Mouse (Mus musculus): ENCODE measurements around the gene Smco2. TPM values are rescaled to one million over a fixed set of nuclear protein-coding genes. Genes with fewer than 3 reads are reported as not detected.

Smco2 gene
- polyA plus RNA-seq (2012) = 0.31 TPM in 1 of 2 replicates, not detected in the other

GRCm38 (mm10) chr6:146850050-146850449, at the start of gene Smco2:
TSS of gene Smco2 (plus strand) at chr6:146850104.
- TF ChIP-seq GATA1 (IDR thresholded peaks at IDR 0.05; ENCODE audit: low read length) = no peak

DNA sequence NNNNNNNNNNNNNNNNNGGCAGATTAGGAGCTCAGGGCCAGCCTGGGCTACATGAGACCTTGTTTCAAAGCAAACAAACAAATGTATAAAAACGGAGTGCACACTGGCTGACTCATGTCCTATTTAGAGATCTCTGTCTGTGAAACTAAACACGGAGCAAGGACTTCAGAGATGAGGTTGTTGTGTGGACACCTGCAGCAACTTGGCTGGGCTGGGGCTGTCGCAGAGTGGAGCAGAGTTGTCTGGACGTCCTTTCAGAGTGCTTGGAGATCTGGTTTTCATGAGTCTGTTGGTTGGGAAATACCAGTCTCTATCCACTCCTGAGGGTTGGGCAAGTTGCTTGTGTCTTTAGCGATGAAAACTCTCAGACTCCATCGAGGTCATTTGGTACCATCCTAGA, 39.9 kb upstream of the Smco2 start:
- TF ChIP-seq GATA1 (IDR thresholded peaks at IDR 0.05; ENCODE audit: low read length) = no peak

DNA sequence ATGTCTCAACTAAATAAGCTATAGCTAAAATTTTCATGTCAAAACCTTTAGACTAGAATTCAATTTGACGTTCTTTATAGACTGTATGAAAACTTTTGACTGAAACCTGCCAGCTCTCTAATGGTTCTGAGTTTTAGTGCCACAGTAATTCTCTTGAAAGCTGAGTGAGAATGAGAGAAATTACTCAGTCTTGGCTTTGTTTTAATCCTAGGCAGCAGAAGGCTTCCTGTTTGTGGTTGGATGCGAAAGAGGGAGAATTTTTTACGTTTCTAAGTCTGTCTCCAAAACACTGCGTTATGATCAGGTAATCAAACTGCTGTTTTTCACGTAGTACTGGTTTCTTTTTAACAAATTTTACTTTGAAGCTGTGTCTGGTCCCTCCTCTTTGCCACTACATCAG, 36.9 kb upstream of the Smco2 start:
- TF ChIP-seq GATA1 (IDR thresholded peaks at IDR 0.05; ENCODE audit: low read length) = no peak

GRCm38 (mm10) chr6:146820177-146820965, 29.5 kb upstream of the Smco2 start:
- TF ChIP-seq GATA1 (IDR thresholded peaks at IDR 0.05; ENCODE audit: low read length) = no peak

GRCm38 (mm10) chr6:146821958-146822357, 27.9 kb upstream of the Smco2 start:
- no peak for TF ChIP-seq GATA1 (IDR thresholded peaks at IDR 0.05; ENCODE audit: low read length)

GRCm38 (mm10) chr6:146824727-146825486, 25.0 kb upstream of the Smco2 start:
- no peak for TF ChIP-seq GATA1 (IDR thresholded peaks at IDR 0.05; ENCODE audit: low read length)

DNA sequence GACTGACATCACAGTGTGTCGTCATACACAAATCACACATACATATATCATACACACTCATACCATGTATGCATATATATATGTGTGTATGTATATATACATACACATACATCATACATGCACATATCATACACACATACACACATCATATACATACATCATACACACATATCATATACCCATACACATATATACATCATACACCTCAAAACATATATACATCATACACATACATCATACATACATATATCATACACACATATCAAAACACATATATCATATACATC, 24.5 kb upstream of the Smco2 start:
- TF ChIP-seq GATA1 (IDR thresholded peaks at IDR 0.05; ENCODE audit: low read length) = no peak

DNA sequence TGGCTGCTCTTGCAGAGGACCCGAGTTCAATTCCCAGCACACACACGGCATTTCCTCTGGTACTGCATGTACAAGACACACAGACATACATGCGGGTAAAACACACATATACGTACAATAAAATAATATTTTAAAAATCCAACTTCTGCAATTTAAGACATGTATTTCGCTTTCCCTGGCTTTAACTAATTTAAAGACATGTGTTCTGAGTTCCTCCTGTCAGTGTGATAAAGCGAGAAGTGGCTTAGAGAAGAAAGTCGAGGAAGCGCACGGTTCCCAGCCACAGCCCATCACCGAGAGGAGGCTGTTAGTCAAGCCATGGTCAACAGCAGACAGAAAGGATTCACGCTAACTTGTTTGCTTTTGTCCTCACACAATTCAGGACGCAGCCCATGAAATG, 18.6 kb upstream of the Smco2 start:
- no peak for TF ChIP-seq GATA1 (IDR thresholded peaks at IDR 0.05; ENCODE audit: low read length)

DNA sequence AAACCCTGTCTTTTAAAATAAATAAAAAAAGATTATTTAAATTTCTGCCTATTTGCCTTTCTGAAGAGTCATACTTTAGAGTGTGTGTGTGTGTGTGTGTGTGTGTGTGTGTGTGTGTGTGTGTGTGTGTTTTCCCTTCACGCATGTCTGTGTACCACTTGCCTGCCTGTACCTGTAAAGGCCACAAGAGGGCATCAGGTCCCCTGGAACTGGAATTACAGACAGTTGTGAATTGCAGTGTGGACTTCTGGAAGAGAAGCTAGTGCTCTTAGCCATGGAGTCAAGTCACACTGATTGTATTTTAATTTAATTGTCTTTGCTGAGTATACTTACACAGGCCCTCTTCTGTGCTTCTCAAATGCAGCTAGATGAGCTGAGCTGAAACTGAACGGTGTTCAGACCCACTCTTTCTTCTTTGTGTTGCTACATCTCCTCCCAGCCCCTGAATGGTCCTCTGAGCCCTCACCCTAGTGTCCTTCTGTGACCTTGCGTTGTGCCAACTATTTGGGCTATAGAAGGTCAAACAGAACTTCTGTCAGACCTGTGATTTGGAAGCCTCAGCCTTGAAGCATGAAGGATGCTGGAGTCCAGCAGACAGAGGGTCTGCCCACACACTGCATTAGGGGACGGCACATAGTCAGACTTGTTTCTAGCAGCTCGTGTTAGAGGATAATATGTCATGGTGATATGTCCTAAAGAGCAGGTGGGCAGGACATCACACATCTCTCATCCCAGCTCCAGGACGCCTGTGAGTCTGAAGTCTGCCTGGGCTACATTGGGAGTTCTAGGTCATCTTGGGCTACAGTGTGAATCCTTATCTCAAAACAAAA, 16.2 kb upstream of the Smco2 start:
- no peak for TF ChIP-seq GATA1 (IDR thresholded peaks at IDR 0.05; ENCODE audit: low read length)

GRCm38 (mm10) chr6:146834342-146834741, 15.6 kb upstream of the Smco2 start:
- TF ChIP-seq GATA1 (IDR thresholded peaks at IDR 0.05; ENCODE audit: low read length) = no peak

- no peak for TF ChIP-seq GATA1 (IDR thresholded peaks at IDR 0.05; ENCODE audit: low read length)
Observed at GRCm38 (mm10) chr6:146835784-146836183, 14.1 kb upstream of the Smco2 start.

GRCm38 (mm10) chr6:146837316-146837715, 12.6 kb upstream of the Smco2 start:
- TF ChIP-seq GATA1 (IDR thresholded peaks at IDR 0.05; ENCODE audit: low read length) = no peak

GRCm38 (mm10) chr6:146838366-146838765, 11.5 kb upstream of the Smco2 start:
- TF ChIP-seq GATA1 (IDR thresholded peaks at IDR 0.05; ENCODE audit: low read length) = no peak

GRCm38 (mm10) chr6:146838863-146839262, 11.0 kb upstream of the Smco2 start:
- no peak for TF ChIP-seq GATA1 (IDR thresholded peaks at IDR 0.05; ENCODE audit: low read length)

DNA sequence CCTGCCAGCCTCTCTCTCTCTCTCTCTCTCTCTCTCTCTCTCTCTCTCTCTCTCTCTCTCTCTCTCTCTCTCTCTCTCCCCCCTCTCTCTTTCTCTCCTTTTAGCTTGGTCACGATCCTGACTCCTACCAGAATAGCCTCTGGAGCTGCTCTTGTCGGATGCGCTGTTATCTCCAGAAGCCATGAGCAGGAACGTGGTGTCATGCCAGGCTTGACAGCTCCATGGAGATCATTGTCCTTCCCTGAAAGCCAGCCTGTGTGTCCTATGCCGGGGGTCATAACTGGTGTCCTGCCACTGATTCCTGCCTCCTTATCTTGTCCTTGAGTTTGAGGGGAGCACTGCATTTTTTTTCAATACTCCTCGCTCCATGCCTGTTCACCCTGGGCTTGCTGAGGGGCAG, 5.0 kb upstream of the Smco2 start:
- no peak for TF ChIP-seq GATA1 (IDR thresholded peaks at IDR 0.05; ENCODE audit: low read length)

DNA sequence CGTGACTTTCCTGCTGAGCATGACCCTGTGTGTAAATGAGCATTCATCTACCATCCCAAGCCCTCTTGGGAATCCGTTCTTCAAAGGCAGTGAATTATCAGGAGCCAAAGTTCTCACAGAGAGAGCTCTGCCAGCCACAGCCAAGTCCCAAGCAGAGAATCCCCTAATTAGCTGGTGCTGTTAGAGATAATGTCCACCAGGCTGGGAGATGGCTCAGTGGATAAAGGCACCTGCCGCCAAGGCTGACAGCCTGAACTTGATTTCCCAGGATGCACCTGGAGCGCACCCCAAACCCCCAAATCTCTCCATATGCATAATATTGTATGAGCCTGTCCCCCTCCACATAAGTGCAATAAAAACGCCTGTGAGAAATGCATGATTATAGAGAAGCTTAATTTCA, 4.6 kb upstream of the Smco2 start:
- TF ChIP-seq GATA1 (IDR thresholded peaks at IDR 0.05; ENCODE audit: low read length) = no peak
